Mouse (Mus musculus): ENCODE data around the gene Olfr3.

Olfr3 gene

GRCm38 (mm10) chr2:36816932-36817331, at the start of gene Olfr3:
Gene Olfr3, minus strand, starts transcription at chr2:36817032.
- no peak for DNase-seq (ENCODE audit: low spot score)

- no peak for DNase-seq (ENCODE audit: low spot score)
Observed at GRCm38 (mm10) chr2:36862560-36862959, 45.7 kb upstream of the Olfr3 start, which contains the start of gene Olfr351. Gene Olfr351, minus strand, starts transcription at chr2:36862660.

GRCm38 (mm10) chr2:36846010-36846409, 29.2 kb upstream of the Olfr3 start, which contains the start of gene Olfr350:
Gene Olfr350, plus strand, starts transcription at chr2:36846310.
- DNase-seq (ENCODE audit: low spot score): no peak

GRCm38 (mm10) chr2:36790238-36790637, 26.6 kb downstream of the Olfr3 start, which contains the start of gene Olfr50:
Gene Olfr50, plus strand, starts transcription at chr2:36790538.
- DNase-seq (ENCODE audit: low spot score): no peak

- no peak for DNase-seq (ENCODE audit: low spot score)
Observed at GRCm38 (mm10) chr2:36783976-36784375, 32.9 kb downstream of the Olfr3 start, which contains the start of gene Olfr348. Gene Olfr348, plus strand, starts transcription at chr2:36784276.

Measured in ovary, postnatal 14 days (tissue).